Mouse (Mus musculus): ENCODE data around the gene Mpig6b. TPM values are rescaled to one million over a fixed set of nuclear protein-coding genes. Genes with fewer than 3 reads are reported as not detected.

Mpig6b gene
- polyA plus RNA-seq, 1 experiment from 2014 or later = 0.25 TPM

- H3K27ac ChIP-seq (replicated peaks) = no peak overlapping the region
- H3K36me3 ChIP-seq = no peaks in the 10 kb centered on the region
- no peaks in the 10 kb centered on the region for H3K9me3 ChIP-seq
- ATAC-seq (ENCODE audit: low FRiP score, low read depth) = no peak
- H3K27me3 ChIP-seq = no peaks in the 10 kb centered on the region
- no peak overlapping the region for H3K4me3 ChIP-seq
- whole genome bisulfite sequencing = 86% methylated on average over 16 of the region's 16 CpGs
- H3K9ac ChIP-seq = no peak overlapping the region
- no peak overlapping the region for H3K4me2 ChIP-seq
- peaks cover under 1% of the 10 kb centered on the region; the same call in 1 of the 2 replicates for H3K4me1 ChIP-seq (replicated peaks)
Measured at GRCm38 (mm10) chr17:35082841-35083576, 17.0 kb upstream of the Mpig6b start.

GRCm38 (mm10) chr17:35080710-35081109 is 14.7 kb upstream of the Mpig6b start:
- ATAC-seq (ENCODE audit: low FRiP score, low read depth) = no peak
- Histone ChIP-seq H3K4me1 (replicated peaks) (peaks cover 8% of the 10 kb centered on the region; the same call in 1 of the 2 replicates), H3K4me2 (no peak overlapping the region), H3K9me3 (no peaks in the 10 kb centered on the region), H3K36me3 (no peaks in the 10 kb centered on the region), H3K27ac (replicated peaks) (no peak overlapping the region), H3K27me3 (no peaks in the 10 kb centered on the region), H3K4me3 (no peak overlapping the region), H3K9ac (no peak overlapping the region)
- 66% methylated on average over 4 of the region's 4 CpGs for WGBS

- no peak for ATAC-seq (ENCODE audit: low FRiP score, low read depth)
- no peak overlapping the region for H3K27ac ChIP-seq (replicated peaks)
- WGBS = 64% methylated on average over 6 of the region's 6 CpGs
- no peak overlapping the region for H3K4me3 ChIP-seq
- no peaks in the 10 kb centered on the region for H3K9me3 ChIP-seq
- peaks cover 8% of the 10 kb centered on the region; the same call in 1 of the 2 replicates for H3K4me1 ChIP-seq (replicated peaks)
- no peak overlapping the region for H3K9ac ChIP-seq
- H3K36me3 ChIP-seq = no peaks in the 10 kb centered on the region
- no peak overlapping the region for H3K4me2 ChIP-seq
- no peaks in the 10 kb centered on the region for H3K27me3 ChIP-seq
Measured at GRCm38 (mm10) chr17:35080248-35080647, 14.3 kb upstream of the Mpig6b start.

GRCm38 (mm10) chr17:35079778-35080177 is 13.8 kb upstream of the Mpig6b start:
- WGBS = 70% methylated on average over 9 of the region's 9 CpGs
- no peak for ATAC-seq (ENCODE audit: low FRiP score, low read depth)
- no peaks in the 10 kb centered on the region for H3K27me3 ChIP-seq

GRCm38 (mm10) chr17:35077786-35078233 is 11.8 kb upstream of the Mpig6b start, which contains the start of gene Ly6g6d:
Gene Ly6g6d, minus strand, starts transcription at chr17:35078065.
- ATAC-seq (ENCODE audit: low FRiP score, low read depth) = no peak
- peak within 1 kb of the TSS; percentile 20 for H3K4me3 ChIP-seq
- 18% methylated on average over 14 of the region's 14 CpGs for WGBS

More at GRCm38 (mm10) chr17:35079778-35080177, 13.8 kb upstream of the Mpig6b start:
- Histone ChIP-seq H3K36me3 (no peaks in the 10 kb centered on the region), H3K9ac (no peak overlapping the region), H3K4me3 (no peak overlapping the region), H3K9me3 (no peaks in the 10 kb centered on the region), H3K4me1 (replicated peaks) (peaks cover 8% of the 10 kb centered on the region; the same call in 1 of the 2 replicates), H3K4me2 (no peak overlapping the region), H3K27ac (replicated peaks) (no peak overlapping the region)

GRCm38 (mm10) chr17:35077285-35077684 is 11.3 kb upstream of the Mpig6b start:
- 0 out of 2 replicates have a peak, but pooled peaks have one; percentile 27 for ATAC-seq (ENCODE audit: low FRiP score, low read depth)
- Histone ChIP-seq H3K27me3 (no peaks in the 10 kb centered on the region), H3K4me2 (peak overlapping the region; percentile 49), H3K9me3 (no peaks in the 10 kb centered on the region), H3K27ac (replicated peaks) (no peak overlapping the region), H3K4me3 (peak overlapping the region; percentile 20; the same call in 1 of the 2 replicates), H3K9ac (no peak overlapping the region), H3K4me1 (replicated peaks) (peaks cover 8% of the 10 kb centered on the region; the same call in 1 of the 2 replicates), H3K36me3 (no peaks in the 10 kb centered on the region)
- 27% methylated on average over 2 of the region's 2 CpGs for WGBS

More at GRCm38 (mm10) chr17:35077786-35078233, 11.8 kb upstream of the Mpig6b start, which contains the start of gene Ly6g6d:
- Histone ChIP-seq H3K4me2 (peak within 1 kb of the TSS; percentile 49), H3K27ac (replicated peaks) (no peak within 1 kb of the TSS), H3K36me3 (no peaks in the 10 kb centered on the region), H3K27me3 (no peaks in the 10 kb centered on the region), H3K9ac (peak within 1 kb of the TSS; percentile 10; the same call in 1 of the 2 replicates), H3K9me3 (no peaks in the 10 kb centered on the region), H3K4me1 (replicated peaks) (peaks cover 8% of the 10 kb centered on the region; the same call in 1 of the 2 replicates)

- Histone ChIP-seq H3K4me1 (replicated peaks) (peaks cover 8% of the 10 kb centered on the region; the same call in 1 of the 2 replicates), H3K36me3 (no peaks in the 10 kb centered on the region), H3K27ac (replicated peaks) (no peak within 1 kb of the TSS), H3K27me3 (no peaks in the 10 kb centered on the region), H3K9me3 (no peaks in the 10 kb centered on the region), H3K9ac (peak within 1 kb of the TSS; percentile 10; the same call in 1 of the 2 replicates), H3K4me2 (peak within 1 kb of the TSS; percentile 49), H3K4me3 (peak within 1 kb of the TSS; percentile 20)
- ATAC-seq (ENCODE audit: low FRiP score, low read depth) = no peak
- 35% methylated on average over 10 of the region's 10 CpGs for WGBS
Measured at GRCm38 (mm10) chr17:35076507-35077176, 10.7 kb upstream of the Mpig6b start, which contains the start of gene Ly6g6e. Gene Ly6g6e, plus strand, starts transcription at chr17:35076902.

GRCm38 (mm10) chr17:35074097-35074496 is 8.1 kb upstream of the Mpig6b start:
- Histone ChIP-seq H3K9ac (no peak overlapping the region), H3K4me1 (replicated peaks) (peaks cover 8% of the 10 kb centered on the region; the same call in 1 of the 2 replicates), H3K36me3 (no peaks in the 10 kb centered on the region), H3K4me3 (no peak overlapping the region), H3K9me3 (no peaks in the 10 kb centered on the region), H3K27me3 (no peaks in the 10 kb centered on the region), H3K4me2 (no peak overlapping the region), H3K27ac (replicated peaks) (no peak overlapping the region)
- WGBS = 57% methylated on average over 17 of the region's 17 CpGs
- no peak for ATAC-seq (ENCODE audit: low FRiP score, low read depth)

GRCm38 (mm10) chr17:35071454-35071853 is 5.5 kb upstream of the Mpig6b start:
- Histone ChIP-seq H3K36me3 (no peaks in the 10 kb centered on the region), H3K4me3 (no peak overlapping the region), H3K4me1 (replicated peaks) (no peaks in the 10 kb centered on the region), H3K4me2 (no peak overlapping the region), H3K9ac (no peak overlapping the region), H3K9me3 (no peaks in the 10 kb centered on the region), H3K27me3 (peaks cover 7% of the 10 kb centered on the region; the same call in 1 of the 2 replicates), H3K27ac (replicated peaks) (no peak overlapping the region)
- no peak for ATAC-seq (ENCODE audit: low FRiP score, low read depth)
- WGBS = 81% methylated on average over 9 of the region's 9 CpGs

- 60% methylated on average over 6 of the region's 6 CpGs for WGBS
- Histone ChIP-seq H3K4me3 (no peak overlapping the region), H3K4me1 (replicated peaks) (peaks cover under 1% of the 10 kb centered on the region), H3K27ac (replicated peaks) (no peak overlapping the region), H3K4me2 (no peak overlapping the region), H3K9ac (no peak overlapping the region), H3K27me3 (peaks cover 13% of the 10 kb centered on the region), H3K9me3 (no peaks in the 10 kb centered on the region), H3K36me3 (no peaks in the 10 kb centered on the region)
- ATAC-seq (ENCODE audit: low FRiP score, low read depth) = no peak
Measured at GRCm38 (mm10) chr17:35070556-35071229, 4.7 kb upstream of the Mpig6b start.

GRCm38 (mm10) chr17:35068213-35068914 is 2.4 kb upstream of the Mpig6b start:
- no peak overlapping the region for H3K4me3 ChIP-seq
- H3K27me3 ChIP-seq = peaks cover 31% of the 10 kb centered on the region
- H3K9me3 ChIP-seq = no peaks in the 10 kb centered on the region
- H3K4me2 ChIP-seq = no peak overlapping the region
- ATAC-seq (ENCODE audit: low FRiP score, low read depth) = no peak
- no peaks in the 10 kb centered on the region for H3K36me3 ChIP-seq
- H3K9ac ChIP-seq = no peak overlapping the region
- 88% methylated on average over 17 of the region's 17 CpGs for WGBS
- H3K4me1 ChIP-seq (replicated peaks) = peaks cover 11% of the 10 kb centered on the region
- no peak overlapping the region for H3K27ac ChIP-seq (replicated peaks)
